Mouse (Mus musculus): Measurements from ENCODE around the gene Hist2h3c1. TPM values are rescaled to one million over a fixed set of nuclear protein-coding genes. Genes with fewer than 3 reads are reported as not detected.
A peak's percentile ranks its signal among the peaks of the same experiment; 100 is the strongest.
"Not testable (repeated sequence)": the region's sequence is repeated elsewhere in the genome, so short reads cannot be mapped to it uniquely, and the experiment has no call there.

Gene Hist2h3c1
- polyA plus RNA-seq, 1 experiment from 2014 or later: 4.9 TPM

DNA sequence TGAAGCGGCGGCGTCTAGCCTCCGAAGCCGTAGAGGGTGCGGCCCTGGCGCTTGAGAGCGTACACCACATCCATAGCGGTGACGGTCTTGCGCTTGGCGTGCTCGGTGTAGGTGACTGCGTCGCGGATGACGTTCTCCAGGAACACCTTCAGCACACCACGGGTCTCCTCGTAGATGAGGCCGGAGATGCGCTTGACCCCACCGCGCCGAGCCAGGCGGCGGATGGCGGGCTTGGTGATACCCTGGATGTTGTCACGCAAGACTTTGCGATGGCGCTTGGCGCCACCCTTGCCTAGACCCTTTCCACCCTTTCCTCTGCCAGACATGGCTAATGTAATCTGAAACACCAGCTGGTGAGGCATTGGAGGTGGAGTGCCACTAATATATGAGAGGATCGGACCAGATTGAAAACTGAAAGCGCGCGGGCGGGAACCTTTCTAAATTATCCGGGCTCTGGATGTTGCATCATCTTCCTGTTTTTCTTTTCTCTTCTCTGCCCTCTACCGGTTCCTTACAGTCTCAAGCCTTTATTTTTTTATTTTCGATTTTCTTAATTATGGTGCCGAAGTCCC is 16.6 kb downstream of the Hist2h3c1 start, which contains the start of gene Hist2h4:
TSS of gene Hist2h4 (minus strand) at position 333 of the 572 bp plus-strand sequence.
- H3K4me2 ChIP-seq (ENCODE audit: low read depth, low read length): peak within 1 kb of the TSS; percentile 70
- H3K27ac ChIP-seq (ENCODE audit: low read length): peak within 1 kb of the TSS; percentile 99
- peak within 1 kb of the TSS; percentile 84 for H3K9ac ChIP-seq (ENCODE audit: low read depth, low read length)
- H3K4me3 ChIP-seq (ENCODE audit: low read depth, low read length): peak within 1 kb of the TSS; percentile 68
- WGBS (ENCODE audit: insufficient replicate concordance): under 1% methylated on average over 40 of the region's 40 CpGs
- peaks cover 44% of the 10 kb centered on the region for H3K4me1 ChIP-seq (ENCODE audit: control insufficient read depth, low read depth, low read length)
- H3K27me3 ChIP-seq (ENCODE audit: control insufficient read depth, insufficient read depth, low read depth, low read length): no peaks in the 10 kb centered on the region
- no peaks in the 10 kb centered on the region for H3K36me3 ChIP-seq (ENCODE audit: control insufficient read depth, insufficient read depth)
- no peaks in the 10 kb centered on the region for H3K9me3 ChIP-seq (replicated peaks; ENCODE audit: control insufficient read depth, low read length)
- ATAC-seq (ENCODE audit: low read depth): peak; percentile 87

DNA sequence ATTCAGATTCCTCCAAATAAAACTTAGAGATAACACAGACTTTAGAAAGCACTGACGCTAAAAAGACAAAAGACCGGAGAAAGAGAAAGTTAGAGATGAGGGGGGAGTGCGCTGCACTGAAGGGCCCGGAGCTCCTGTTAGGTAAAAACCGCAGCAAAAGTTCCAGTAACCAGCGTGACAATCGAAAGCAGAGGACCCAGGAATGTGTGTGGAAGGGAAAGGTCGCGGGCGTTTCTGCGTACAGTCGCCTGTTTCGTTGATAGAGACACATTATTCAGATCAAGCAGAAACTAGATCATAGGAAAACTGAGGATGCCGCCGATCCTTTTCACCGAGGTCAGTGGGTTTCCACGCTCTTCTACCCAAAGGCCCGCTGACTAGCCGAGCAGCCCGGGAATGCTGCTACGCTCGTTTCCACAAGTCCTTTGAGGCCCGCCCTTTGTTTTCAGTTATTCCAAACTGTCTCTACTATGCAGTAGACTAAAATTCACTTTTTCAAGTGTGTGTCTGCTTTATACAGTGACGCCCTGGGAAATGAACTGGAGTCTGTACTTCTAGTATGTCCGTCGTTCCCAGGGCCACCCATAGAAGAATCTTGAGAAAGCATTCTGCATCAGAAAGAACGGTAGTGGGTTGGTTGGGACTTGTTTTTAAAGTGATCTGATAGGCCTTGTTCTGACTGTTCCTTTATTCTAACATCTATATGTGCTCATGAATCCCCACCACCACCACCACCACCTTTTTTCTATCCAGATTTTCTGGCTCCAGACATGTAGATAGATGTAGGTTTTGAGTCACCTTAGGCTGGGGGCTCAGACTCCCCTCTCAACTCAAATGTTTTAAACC is 17.3 kb downstream of the Hist2h3c1 start:
- Histone ChIP-seq H3K27ac (ENCODE audit: low read length) (peak overlapping the region; percentile 99), H3K4me1 (ENCODE audit: control insufficient read depth, low read depth, low read length) (peaks cover 45% of the 10 kb centered on the region), H3K9ac (ENCODE audit: low read depth, low read length) (peak overlapping the region; percentile 84), H3K4me3 (ENCODE audit: low read depth, low read length) (peak overlapping the region; percentile 68), H3K27me3 (ENCODE audit: control insufficient read depth, insufficient read depth, low read depth, low read length) (no peaks in the 10 kb centered on the region), H3K36me3 (ENCODE audit: control insufficient read depth, insufficient read depth) (no peaks in the 10 kb centered on the region), H3K4me2 (ENCODE audit: low read depth, low read length) (peak overlapping the region; percentile 70), H3K9me3 (replicated peaks; ENCODE audit: control insufficient read depth, low read length) (no peaks in the 10 kb centered on the region)
- no peak for ATAC-seq (ENCODE audit: low read depth)
- WGBS (ENCODE audit: insufficient replicate concordance): 4% methylated on average over 27 of the region's 27 CpGs

DNA sequence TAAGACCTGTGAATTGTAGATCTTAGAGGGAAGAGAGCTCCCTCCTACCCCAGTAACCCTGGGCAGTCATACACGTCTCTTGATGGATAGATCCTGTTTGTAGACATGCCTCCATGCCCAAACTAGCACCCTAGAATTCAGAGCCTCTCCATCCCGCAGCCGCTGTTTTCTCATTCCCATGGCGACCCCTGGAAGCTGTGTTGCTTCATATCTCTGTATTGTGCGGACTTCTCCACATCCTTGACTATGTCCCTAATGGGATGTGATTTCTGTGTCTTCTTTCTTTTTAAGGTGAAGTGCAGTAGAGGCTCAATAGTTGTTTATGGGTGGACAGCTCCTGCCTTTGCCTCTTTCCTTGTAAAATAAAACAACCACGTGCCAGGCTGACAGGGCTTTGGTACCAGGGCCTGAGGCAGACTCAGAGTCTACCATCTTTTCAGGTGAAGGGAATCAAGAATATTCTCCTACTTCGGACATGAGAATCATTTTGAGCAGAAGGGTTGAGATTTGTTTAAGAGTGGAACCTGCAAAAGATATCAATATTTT is 18.0 kb downstream of the Hist2h3c1 start:
- no peaks in the 10 kb centered on the region for H3K36me3 ChIP-seq (ENCODE audit: control insufficient read depth, insufficient read depth)
- H3K4me3 ChIP-seq (ENCODE audit: low read depth, low read length): peak overlapping the region; percentile 68
- peak overlapping the region; percentile 70 for H3K4me2 ChIP-seq (ENCODE audit: low read depth, low read length)
- peak overlapping the region; percentile 99 for H3K27ac ChIP-seq (ENCODE audit: low read length)
- ATAC-seq (ENCODE audit: low read depth): no peak
- no peaks in the 10 kb centered on the region for H3K9me3 ChIP-seq (replicated peaks; ENCODE audit: control insufficient read depth, low read length)
- peak overlapping the region; percentile 84 for H3K9ac ChIP-seq (ENCODE audit: low read depth, low read length)
- no peaks in the 10 kb centered on the region for H3K27me3 ChIP-seq (ENCODE audit: control insufficient read depth, insufficient read depth, low read depth, low read length)
- H3K4me1 ChIP-seq (ENCODE audit: control insufficient read depth, low read depth, low read length): peaks cover 45% of the 10 kb centered on the region
- 59% methylated on average over 7 of the region's 7 CpGs for WGBS (ENCODE audit: insufficient replicate concordance)

GRCm38 (mm10) chr3:96266132-96266710 is 19.7 kb downstream of the Hist2h3c1 start:
- Histone ChIP-seq H3K9me3 (replicated peaks; ENCODE audit: control insufficient read depth, low read length) (no peaks in the 10 kb centered on the region), H3K4me2 (ENCODE audit: low read depth, low read length) (peak overlapping the region; percentile 28; the same call in 1 of the 2 replicates), H3K4me3 (ENCODE audit: low read depth, low read length) (no peak overlapping the region), H3K9ac (ENCODE audit: low read depth, low read length) (peak overlapping the region; percentile 55), H3K4me1 (ENCODE audit: control insufficient read depth, low read depth, low read length) (peaks cover 47% of the 10 kb centered on the region), H3K36me3 (ENCODE audit: control insufficient read depth, insufficient read depth) (no peaks in the 10 kb centered on the region), H3K27me3 (ENCODE audit: control insufficient read depth, insufficient read depth, low read depth, low read length) (no peaks in the 10 kb centered on the region), H3K27ac (ENCODE audit: low read length) (peak overlapping the region; percentile 96)
- ATAC-seq (ENCODE audit: low read depth): no peak
- WGBS (ENCODE audit: insufficient replicate concordance): 41% methylated on average over 8 of the region's 8 CpGs

- 64% methylated on average over 4 of the region's 4 CpGs for WGBS (ENCODE audit: insufficient replicate concordance)
- ATAC-seq (ENCODE audit: low read depth): no peak
- no peaks in the 10 kb centered on the region for H3K36me3 ChIP-seq (ENCODE audit: control insufficient read depth, insufficient read depth)
- peak overlapping the region; percentile 96 for H3K27ac ChIP-seq (ENCODE audit: low read length)
- H3K4me3 ChIP-seq (ENCODE audit: low read depth, low read length): peak overlapping the region; percentile 54
- peaks cover 36% of the 10 kb centered on the region for H3K4me1 ChIP-seq (ENCODE audit: control insufficient read depth, low read depth, low read length)
- no peaks in the 10 kb centered on the region for H3K27me3 ChIP-seq (ENCODE audit: control insufficient read depth, insufficient read depth, low read depth, low read length)
- H3K9me3 ChIP-seq (replicated peaks; ENCODE audit: control insufficient read depth, low read length): no peaks in the 10 kb centered on the region
- peak overlapping the region; percentile 73 for H3K4me2 ChIP-seq (ENCODE audit: low read depth, low read length)
- H3K9ac ChIP-seq (ENCODE audit: low read depth, low read length): peak overlapping the region; percentile 64
Observed at GRCm38 (mm10) chr3:96267541-96267940, 21.1 kb downstream of the Hist2h3c1 start.

- no peaks in the 10 kb centered on the region for H3K9me3 ChIP-seq (replicated peaks; ENCODE audit: control insufficient read depth, low read length)
- H3K27ac ChIP-seq (ENCODE audit: low read length): peak within 1 kb of the TSS; percentile 98
- peak within 1 kb of the TSS; percentile 66 for H3K4me3 ChIP-seq (ENCODE audit: low read depth, low read length)
- peak within 1 kb of the TSS; percentile 73 for H3K4me2 ChIP-seq (ENCODE audit: low read depth, low read length)
- no peaks in the 10 kb centered on the region for H3K27me3 ChIP-seq (ENCODE audit: control insufficient read depth, insufficient read depth, low read depth, low read length)
- 22% methylated on average over 30 of the region's 30 CpGs for WGBS (ENCODE audit: insufficient replicate concordance)
- H3K4me1 ChIP-seq (ENCODE audit: control insufficient read depth, low read depth, low read length): peaks cover 36% of the 10 kb centered on the region
- ATAC-seq (ENCODE audit: low read depth): peak; percentile 44
- H3K36me3 ChIP-seq (ENCODE audit: control insufficient read depth, insufficient read depth): no peaks in the 10 kb centered on the region
- peak within 1 kb of the TSS; percentile 82 for H3K9ac ChIP-seq (ENCODE audit: low read depth, low read length)
Observed at GRCm38 (mm10) chr3:96268051-96268775, 21.7 kb downstream of the Hist2h3c1 start, which contains the start of gene Hist2h3b. TSS of gene Hist2h3b (plus strand) at chr3:96268654.

- Histone ChIP-seq H3K9ac (ENCODE audit: low read depth, low read length) (peak overlapping the region; percentile 82), H3K4me3 (ENCODE audit: low read depth, low read length) (peak overlapping the region; percentile 64), H3K4me2 (ENCODE audit: low read depth, low read length) (peak overlapping the region; percentile 73), H3K27ac (ENCODE audit: low read length) (peak overlapping the region; percentile 98), H3K4me1 (ENCODE audit: control insufficient read depth, low read depth, low read length) (peaks cover 35% of the 10 kb centered on the region)
- 0% methylated on average over 11 of the region's 44 CpGs for WGBS (ENCODE audit: insufficient replicate concordance)
- not testable (repeated sequence) for H3K9me3 ChIP-seq (replicated peaks; ENCODE audit: control insufficient read depth, low read length); H3K27me3 ChIP-seq (ENCODE audit: control insufficient read depth, insufficient read depth, low read depth, low read length); H3K36me3 ChIP-seq (ENCODE audit: control insufficient read depth, insufficient read depth)
- peak; percentile 27 for ATAC-seq (ENCODE audit: low read depth)
Observed at GRCm38 (mm10) chr3:96268776-96269378, 22.4 kb downstream of the Hist2h3c1 start.
